Mouse (Mus musculus): ENCODE results near the gene Cit. TPM values are rescaled to one million over a fixed set of nuclear protein-coding genes. Genes with fewer than 3 reads are reported as not detected.

Cit gene
- polyA plus RNA-seq, 1 experiment: 19.0 TPM

GRCm38 (mm10) chr5:115950936-115951335 is 105.9 kb downstream of the Cit start:
- H3K4me3 ChIP-seq (ENCODE audit: control insufficient read depth, low read depth, low read length): no peak overlapping the region
- no peak overlapping the region for H3K27ac ChIP-seq (ENCODE audit: control insufficient read depth, insufficient read depth, low read depth, low read length)
- no peak for TF ChIP-seq CTCF (IDR thresholded peaks at IDR 0.05; ENCODE audit: control insufficient read depth, insufficient read depth, insufficient replicate concordance, low read depth, low read length)
- no peak for TF ChIP-seq POLR2A (IDR thresholded peaks at IDR 0.05; ENCODE audit: control insufficient read depth, low read depth, low read length)
- H3K36me3 ChIP-seq (ENCODE audit: control insufficient read depth, insufficient read depth, low read length): peaks cover 1% of the 10 kb centered on the region; the same call in 1 of the 2 replicates
- no peaks in the 10 kb centered on the region for H3K27me3 ChIP-seq (ENCODE audit: control insufficient read depth, insufficient read depth, low read length)
- H3K4me1 ChIP-seq (ENCODE audit: control insufficient read depth, insufficient read depth, low read length): no peaks in the 10 kb centered on the region

GRCm38 (mm10) chr5:115953173-115953572 is 108.1 kb downstream of the Cit start:
- Histone ChIP-seq H3K4me1 (ENCODE audit: control insufficient read depth, insufficient read depth, low read length) (no peaks in the 10 kb centered on the region), H3K27me3 (ENCODE audit: control insufficient read depth, insufficient read depth, low read length) (no peaks in the 10 kb centered on the region), H3K36me3 (ENCODE audit: control insufficient read depth, insufficient read depth, low read length) (peaks cover 1% of the 10 kb centered on the region; the same call in 1 of the 2 replicates), H3K27ac (ENCODE audit: control insufficient read depth, insufficient read depth, low read depth, low read length) (no peak overlapping the region), H3K4me3 (ENCODE audit: control insufficient read depth, low read depth, low read length) (no peak overlapping the region)
- TF ChIP-seq CTCF (IDR thresholded peaks at IDR 0.05; ENCODE audit: control insufficient read depth, insufficient read depth, insufficient replicate concordance, low read depth, low read length) (peak; percentile 51; the same call in 1 of the 2 replicates), POLR2A (IDR thresholded peaks at IDR 0.05; ENCODE audit: control insufficient read depth, low read depth, low read length) (no peak)

GRCm38 (mm10) chr5:115954084-115954483 is 109.0 kb downstream of the Cit start:
- no peaks in the 10 kb centered on the region for H3K4me1 ChIP-seq (ENCODE audit: control insufficient read depth, insufficient read depth, low read length)
- H3K4me3 ChIP-seq (ENCODE audit: control insufficient read depth, low read depth, low read length): no peak overlapping the region
- peak overlapping the region; percentile 9; the same call in 1 of the 2 replicates for H3K27ac ChIP-seq (ENCODE audit: control insufficient read depth, insufficient read depth, low read depth, low read length)
- H3K36me3 ChIP-seq (ENCODE audit: control insufficient read depth, insufficient read depth, low read length): peaks cover 1% of the 10 kb centered on the region; the same call in 1 of the 2 replicates
- TF ChIP-seq POLR2A (IDR thresholded peaks at IDR 0.05; ENCODE audit: control insufficient read depth, low read depth, low read length) (no peak), CTCF (IDR thresholded peaks at IDR 0.05; ENCODE audit: control insufficient read depth, insufficient read depth, insufficient replicate concordance, low read depth, low read length) (no peak)
- no peaks in the 10 kb centered on the region for H3K27me3 ChIP-seq (ENCODE audit: control insufficient read depth, insufficient read depth, low read length)

- Histone ChIP-seq H3K27ac (ENCODE audit: control insufficient read depth, insufficient read depth, low read depth, low read length) (0 out of 2 replicates have a peak overlapping the region, but pooled peaks have one; percentile 7), H3K4me1 (ENCODE audit: control insufficient read depth, insufficient read depth, low read length) (no peaks in the 10 kb centered on the region), H3K4me3 (ENCODE audit: control insufficient read depth, low read depth, low read length) (no peak overlapping the region), H3K36me3 (ENCODE audit: control insufficient read depth, insufficient read depth, low read length) (peaks cover 1% of the 10 kb centered on the region; the same call in 1 of the 2 replicates), H3K27me3 (ENCODE audit: control insufficient read depth, insufficient read depth, low read length) (no peaks in the 10 kb centered on the region)
- no peak for TF ChIP-seq POLR2A (IDR thresholded peaks at IDR 0.05; ENCODE audit: control insufficient read depth, low read depth, low read length)
- no peak for TF ChIP-seq CTCF (IDR thresholded peaks at IDR 0.05; ENCODE audit: control insufficient read depth, insufficient read depth, insufficient replicate concordance, low read depth, low read length)
Observed at GRCm38 (mm10) chr5:115954549-115954948, 109.5 kb downstream of the Cit start.

DNA sequence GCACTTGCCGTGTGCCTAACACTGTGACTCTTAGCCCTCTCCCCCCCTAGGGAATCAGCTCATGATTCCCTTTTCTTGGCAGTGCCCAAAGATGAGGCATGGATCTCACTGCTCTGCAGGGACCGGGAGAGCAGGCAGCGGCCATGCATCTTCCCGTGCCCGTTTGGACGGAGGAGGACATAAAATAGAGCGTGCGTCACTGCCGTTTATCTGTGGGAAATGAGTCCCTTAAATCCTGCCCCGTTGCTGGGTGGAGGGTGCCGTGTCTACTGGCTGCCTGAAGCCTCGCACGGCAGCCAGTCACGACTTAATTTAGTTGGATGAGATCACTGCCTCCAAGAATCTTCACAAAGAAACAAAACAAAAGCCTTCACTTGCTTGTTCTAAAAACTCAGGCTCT is 110.1 kb downstream of the Cit start:
- Histone ChIP-seq H3K4me3 (ENCODE audit: control insufficient read depth, low read depth, low read length) (no peak overlapping the region), H3K27me3 (ENCODE audit: control insufficient read depth, insufficient read depth, low read length) (no peaks in the 10 kb centered on the region), H3K36me3 (ENCODE audit: control insufficient read depth, insufficient read depth, low read length) (peaks cover 1% of the 10 kb centered on the region; the same call in 1 of the 2 replicates), H3K27ac (ENCODE audit: control insufficient read depth, insufficient read depth, low read depth, low read length) (peak overlapping the region; percentile 43; the same call in 1 of the 2 replicates), H3K4me1 (ENCODE audit: control insufficient read depth, insufficient read depth, low read length) (no peaks in the 10 kb centered on the region)
- TF ChIP-seq CTCF (IDR thresholded peaks at IDR 0.05; ENCODE audit: control insufficient read depth, insufficient read depth, insufficient replicate concordance, low read depth, low read length): no peak
- TF ChIP-seq POLR2A (IDR thresholded peaks at IDR 0.05; ENCODE audit: control insufficient read depth, low read depth, low read length): no peak

DNA sequence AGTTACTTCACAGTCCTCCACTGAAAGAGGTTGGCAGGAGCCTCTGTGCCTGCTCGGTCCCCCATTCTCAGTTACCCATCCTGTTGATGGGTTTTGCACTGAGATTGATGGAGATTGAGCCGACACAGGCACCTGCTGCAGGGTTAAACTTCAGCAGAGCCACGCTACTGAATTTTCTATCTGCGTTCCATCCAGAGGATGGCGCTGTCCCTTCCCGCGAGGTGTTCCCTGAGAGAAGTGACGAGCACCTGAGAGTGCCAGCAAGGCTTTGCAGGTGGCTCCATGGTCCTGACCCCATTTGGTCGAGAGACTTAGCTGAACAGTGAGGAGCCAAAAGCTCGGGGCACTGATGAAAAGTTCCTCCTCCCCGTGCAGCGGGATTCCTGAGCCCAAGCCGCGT is 111.0 kb downstream of the Cit start:
- Histone ChIP-seq H3K27ac (ENCODE audit: control insufficient read depth, insufficient read depth, low read depth, low read length) (no peak overlapping the region), H3K4me3 (ENCODE audit: control insufficient read depth, low read depth, low read length) (no peak overlapping the region), H3K36me3 (ENCODE audit: control insufficient read depth, insufficient read depth, low read length) (peaks cover 1% of the 10 kb centered on the region; the same call in 1 of the 2 replicates), H3K27me3 (ENCODE audit: control insufficient read depth, insufficient read depth, low read length) (no peaks in the 10 kb centered on the region), H3K4me1 (ENCODE audit: control insufficient read depth, insufficient read depth, low read length) (no peaks in the 10 kb centered on the region)
- TF ChIP-seq POLR2A (IDR thresholded peaks at IDR 0.05; ENCODE audit: control insufficient read depth, low read depth, low read length) (no peak), CTCF (IDR thresholded peaks at IDR 0.05; ENCODE audit: control insufficient read depth, insufficient read depth, insufficient replicate concordance, low read depth, low read length) (no peak)

DNA sequence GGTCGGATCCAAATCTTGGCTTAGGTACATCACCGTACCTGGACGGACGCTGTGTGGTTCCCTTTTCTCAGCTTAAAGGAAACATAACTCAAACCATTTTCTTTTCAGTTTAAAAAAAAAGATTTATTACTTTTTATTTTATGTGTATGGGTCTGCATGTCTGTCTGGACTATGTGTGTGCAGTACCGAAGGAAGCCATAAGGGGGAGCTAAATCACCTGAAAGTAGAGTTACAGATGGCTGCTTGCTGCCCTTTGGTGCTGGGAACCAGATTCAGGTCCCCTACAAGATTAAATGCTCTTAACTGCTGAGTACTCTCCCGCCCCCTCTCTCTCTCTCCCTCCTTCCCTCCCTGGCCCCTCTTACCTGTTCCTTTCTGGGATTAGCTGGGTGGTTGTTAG is 112.1 kb downstream of the Cit start:
- Histone ChIP-seq H3K27me3 (ENCODE audit: control insufficient read depth, insufficient read depth, low read length) (no peaks in the 10 kb centered on the region), H3K36me3 (ENCODE audit: control insufficient read depth, insufficient read depth, low read length) (peaks cover 2% of the 10 kb centered on the region), H3K27ac (ENCODE audit: control insufficient read depth, insufficient read depth, low read depth, low read length) (no peak overlapping the region), H3K4me1 (ENCODE audit: control insufficient read depth, insufficient read depth, low read length) (no peaks in the 10 kb centered on the region), H3K4me3 (ENCODE audit: control insufficient read depth, low read depth, low read length) (no peak overlapping the region)
- TF ChIP-seq POLR2A (IDR thresholded peaks at IDR 0.05; ENCODE audit: control insufficient read depth, low read depth, low read length) (no peak), CTCF (IDR thresholded peaks at IDR 0.05; ENCODE audit: control insufficient read depth, insufficient read depth, insufficient replicate concordance, low read depth, low read length) (no peak; the same call in 1 of the 2 replicates)

Measured in testis, adult 2 months (tissue).